Mouse (Mus musculus) neural tube, embryonic 10.5 days (tissue): ENCODE measurements at regions not wholly inside any gene's neighbourhood (a gene's known extent, or its start where the extent isn't known, plus 50 kb on each side); places are given as distances from the start of the nearest gene placed in this dataset.

Experiments used
- DNase-seq: peaks from one replicate; pipeline ENCODE4 v3.0.0-alpha.2; 2017; ENCODE audit warnings: low spot score; ENCODE audit errors: extremely low spot score

GRCm38 (mm10) chr8:6813816-6814215 is 1708.7 kb upstream of the Slc10a2 start:
- no peak for DNase-seq

DNA sequence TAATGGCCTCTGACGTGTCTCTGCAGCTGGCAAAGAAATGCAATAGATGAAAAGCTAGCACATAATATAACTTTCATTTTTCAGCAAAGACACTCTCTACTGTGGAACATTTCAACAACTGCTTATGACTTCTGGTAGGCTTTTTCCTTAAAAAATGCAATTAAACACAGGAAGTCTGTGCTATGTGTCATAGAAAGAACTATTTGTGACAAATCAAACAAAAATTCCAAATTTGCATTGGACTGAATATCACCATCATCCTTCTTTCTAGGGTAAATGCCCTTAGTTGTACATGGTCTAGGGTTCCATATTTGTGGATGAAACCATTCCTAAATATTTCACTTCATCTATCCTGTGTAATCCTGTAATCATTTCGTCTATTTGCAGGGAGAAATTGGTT is 1702.0 kb upstream of the Slc10a2 start:
- DNase-seq: no peak

DNA sequence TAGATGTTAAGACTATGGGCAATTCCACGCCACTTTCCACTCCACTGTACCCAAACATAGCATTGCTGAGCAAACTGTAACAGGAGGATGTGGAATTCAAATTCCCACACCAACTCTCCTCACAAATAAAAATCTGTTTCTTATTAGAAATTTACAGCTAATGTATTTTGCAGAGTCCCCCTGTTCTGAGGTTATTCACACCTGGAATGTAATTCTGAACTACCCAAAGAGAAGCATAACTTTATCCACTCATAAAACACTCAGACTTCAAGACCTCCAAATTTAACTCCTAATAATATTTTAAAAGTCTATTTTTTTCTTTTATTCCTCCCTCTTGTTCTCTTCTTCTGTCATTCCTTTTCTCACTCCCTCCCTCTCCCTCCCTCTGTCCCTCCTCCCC is 1698.0 kb upstream of the Slc10a2 start:
- DNase-seq: no peak

GRCm38 (mm10) chr8:6801076-6801475 is 1695.9 kb upstream of the Slc10a2 start:
- DNase-seq: no peak

GRCm38 (mm10) chr8:6789096-6789495 is 1683.9 kb upstream of the Slc10a2 start:
- DNase-seq: no peak

DNA sequence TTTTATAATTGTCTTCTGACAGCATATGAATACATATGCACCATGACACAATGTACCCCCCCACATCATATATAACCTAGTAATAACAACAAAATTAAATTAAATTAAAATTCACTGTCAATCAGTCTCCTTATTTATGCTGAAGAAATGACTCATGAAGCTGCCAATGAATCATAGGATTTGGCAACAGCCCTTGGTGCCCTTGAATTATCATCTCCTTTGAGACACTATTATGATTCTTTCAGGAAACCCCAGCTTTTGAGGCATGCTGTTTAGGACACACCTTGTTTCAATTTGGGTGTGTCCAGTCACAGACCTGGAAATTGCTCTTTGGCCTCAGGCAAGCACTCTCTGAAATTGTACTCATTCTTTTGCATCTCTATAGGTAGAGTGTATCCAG is 1675.8 kb upstream of the Slc10a2 start:
- no peak for DNase-seq

DNA sequence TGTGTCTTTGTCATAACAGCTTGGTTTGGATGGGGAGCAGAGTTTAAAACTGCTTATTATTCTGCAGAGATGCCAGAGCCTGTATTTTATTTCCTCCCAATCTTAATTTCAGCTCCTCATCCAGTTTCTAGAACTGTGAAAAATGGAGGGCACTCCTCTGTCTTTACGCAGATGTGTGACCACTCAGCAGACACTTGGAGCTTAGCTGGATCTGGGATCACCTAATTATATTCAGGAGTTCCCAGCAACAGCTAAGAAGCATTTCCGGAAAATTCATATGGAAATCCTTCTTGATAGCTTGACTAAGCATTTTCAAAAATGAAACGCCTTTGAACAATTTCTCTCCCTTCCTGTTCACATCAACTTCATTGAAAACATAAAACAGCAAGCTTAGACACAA is 1670.0 kb upstream of the Slc10a2 start:
- no peak for DNase-seq

- DNase-seq: no peak
These were observed 1624.4 kb upstream of the Slc10a2 start for GRCm38 (mm10) chr8:6729571-6729970.

DNA sequence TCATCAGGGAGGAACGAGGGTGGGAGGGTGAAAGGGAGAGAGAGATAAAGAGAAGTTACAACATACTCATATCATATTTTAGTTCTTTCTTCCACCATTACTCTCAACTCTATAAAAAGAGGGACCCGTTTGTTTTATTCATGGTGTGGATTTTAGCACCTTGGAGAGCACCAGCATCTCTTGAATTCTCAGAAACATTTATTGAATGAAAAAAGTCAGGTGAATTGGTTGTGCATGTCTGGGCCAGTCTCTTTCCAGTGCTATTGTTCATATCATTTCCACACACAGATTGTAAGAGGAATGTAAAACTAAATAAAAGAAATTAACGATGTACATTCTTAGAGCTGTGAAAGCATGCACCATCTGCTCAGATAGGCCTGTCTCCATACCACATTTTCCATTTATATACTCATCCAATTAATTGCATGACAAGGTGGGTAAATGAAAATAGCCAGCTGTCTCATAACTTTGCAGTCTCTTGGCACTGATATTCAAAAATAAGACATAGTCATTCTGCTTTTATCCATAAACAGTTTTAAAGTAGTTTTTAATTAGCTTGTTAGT is 1603.8 kb upstream of the Slc10a2 start:
- DNase-seq: no peak

DNA sequence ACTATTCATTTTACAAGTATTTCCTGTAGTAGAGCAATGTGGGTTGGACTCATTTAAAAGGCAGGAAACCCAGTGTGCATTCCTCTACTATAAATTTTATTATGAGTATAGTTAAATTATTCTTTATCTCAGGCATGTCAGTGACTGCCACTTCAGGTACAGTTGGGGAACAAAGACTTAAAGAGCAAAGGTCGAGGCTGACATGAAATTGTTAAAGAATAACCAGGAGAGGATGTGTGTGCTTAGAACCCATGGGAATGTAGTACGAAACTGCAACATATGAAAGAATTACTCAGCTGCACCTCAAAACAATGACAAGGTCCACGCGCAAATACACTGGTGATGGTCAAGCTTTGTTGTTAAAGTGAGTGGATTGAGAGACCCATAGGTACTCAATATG is 1583.4 kb upstream of the Slc10a2 start:
- no peak for DNase-seq

GRCm38 (mm10) chr8:6658860-6659259 is 1553.7 kb upstream of the Slc10a2 start:
- DNase-seq: no peak

DNA sequence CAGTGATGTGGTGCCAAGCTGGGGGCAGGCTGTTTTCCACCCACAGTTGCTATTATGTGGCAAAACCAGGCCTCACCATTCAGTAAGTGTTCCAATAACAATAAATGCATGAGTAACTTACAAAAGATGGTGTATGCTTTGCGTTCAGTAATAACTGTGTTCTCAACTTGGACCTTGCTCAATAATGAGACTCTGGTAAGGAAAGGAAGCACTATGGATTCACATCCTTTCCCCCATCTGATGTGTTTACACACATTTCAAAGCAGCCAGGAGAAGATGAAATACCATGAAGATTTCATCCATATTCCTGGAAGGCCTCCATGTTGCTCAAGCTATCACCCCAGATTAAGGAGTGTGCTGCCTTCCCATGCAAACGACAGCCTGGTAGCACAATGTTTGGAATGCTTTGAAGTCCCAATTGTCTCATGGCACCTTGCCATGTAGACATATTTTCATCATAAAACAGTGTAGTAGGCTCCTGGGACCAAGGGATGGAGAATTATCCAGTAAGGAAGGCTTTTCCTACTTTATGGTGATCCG is 1552.4 kb upstream of the Slc10a2 start:
- no peak for DNase-seq

- DNase-seq: no peak
These were observed 1547.0 kb upstream of the Slc10a2 start for GRCm38 (mm10) chr8:6652180-6652579.

GRCm38 (mm10) chr8:6648083-6648482 is 1542.9 kb upstream of the Slc10a2 start:
- no peak for DNase-seq

DNA sequence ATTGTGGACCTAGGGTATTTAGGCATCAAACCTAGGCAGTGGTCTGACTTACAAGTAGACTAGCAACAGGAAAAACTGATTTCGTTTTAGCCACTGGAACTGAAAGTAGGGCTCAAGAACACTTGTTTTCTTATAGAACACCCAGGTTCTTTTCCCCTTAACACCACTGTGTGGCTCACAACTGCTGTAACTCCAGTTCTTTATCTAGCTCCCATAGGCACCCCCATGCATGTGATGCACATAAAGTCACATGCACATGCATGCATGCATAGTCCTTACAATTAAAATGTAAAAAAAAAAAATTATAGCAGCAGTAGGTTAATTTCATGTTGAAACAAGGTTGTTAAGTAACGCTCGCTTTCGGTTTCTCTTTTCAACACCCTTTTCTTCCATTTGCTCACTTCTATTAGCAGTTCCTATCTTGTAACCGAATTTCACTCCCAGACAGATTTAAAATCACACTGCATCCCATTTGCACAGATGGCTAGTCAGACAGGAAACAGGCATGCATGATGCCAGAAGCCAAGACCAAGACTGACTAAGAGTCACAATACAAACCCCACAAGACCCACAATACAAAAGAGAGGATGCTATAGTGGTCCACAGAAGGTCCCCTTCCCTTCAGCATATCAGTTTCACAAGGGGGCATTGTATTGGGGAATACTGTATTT is 1540.3 kb upstream of the Slc10a2 start:
- DNase-seq: no peak

DNA sequence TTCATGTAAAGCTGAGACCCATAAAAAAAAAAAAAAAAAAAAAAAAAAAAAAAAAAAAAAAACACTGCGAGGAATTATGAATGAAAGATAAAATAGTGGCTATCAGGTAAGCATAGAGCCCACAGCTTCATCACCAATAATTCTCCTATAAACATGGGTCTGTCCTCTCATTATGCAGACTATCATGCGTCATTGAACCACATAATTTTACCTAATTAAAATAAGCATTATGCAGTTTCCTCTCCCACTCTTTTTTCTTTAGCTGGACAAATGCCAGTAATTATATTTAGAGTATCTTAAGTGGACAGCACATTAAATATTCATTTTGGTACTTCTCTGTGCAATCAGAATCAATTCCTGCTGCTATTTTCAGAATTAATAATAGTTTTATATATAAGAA is 1539.2 kb upstream of the Slc10a2 start:
- no peak for DNase-seq

DNA sequence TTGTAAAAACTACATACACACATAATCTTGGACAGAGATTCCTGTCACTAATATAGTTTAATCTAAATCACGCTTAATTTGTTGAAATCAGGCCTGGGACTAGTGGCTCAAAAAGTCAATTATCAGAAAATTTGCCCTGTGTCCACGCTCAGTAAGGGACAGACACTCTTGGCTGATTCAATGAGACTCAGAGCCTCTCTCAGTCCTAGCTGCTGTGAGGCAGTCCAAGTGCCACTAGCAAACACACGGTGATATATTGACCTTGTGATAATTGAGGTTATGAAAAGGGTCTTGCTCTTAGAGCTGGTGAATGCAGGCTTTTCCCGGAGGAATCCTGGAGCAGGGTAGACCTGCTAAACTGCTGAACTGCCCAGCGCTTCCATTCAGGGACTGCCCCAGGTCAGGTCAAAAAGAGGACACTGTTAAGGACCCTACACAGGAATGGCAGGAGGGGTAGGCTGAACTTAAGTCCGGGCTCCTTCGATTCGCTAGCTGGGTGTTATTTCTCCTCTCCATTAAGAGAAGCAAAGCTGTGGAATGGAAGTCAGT is 1521.9 kb upstream of the Slc10a2 start:
- DNase-seq: peak; percentile 22

DNA sequence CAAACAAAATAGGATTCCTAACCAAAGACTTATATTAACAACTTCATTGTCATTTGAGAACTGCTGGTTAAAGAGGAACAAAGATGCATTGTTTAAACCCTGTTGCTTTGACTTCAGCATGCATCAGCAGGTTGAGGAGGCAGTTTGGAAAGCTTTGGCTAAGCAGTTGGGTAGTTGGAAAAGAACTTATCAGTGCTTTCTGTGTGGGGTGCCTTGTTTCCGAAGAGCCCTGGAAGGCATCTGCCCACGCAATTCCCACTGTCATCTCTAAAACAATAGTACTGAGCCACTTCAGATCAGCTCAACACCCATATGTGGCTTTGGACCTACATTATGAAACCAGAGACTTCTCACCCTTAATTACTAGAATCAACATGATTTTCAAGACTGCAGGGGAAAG is 1503.7 kb upstream of the Slc10a2 start:
- no peak for DNase-seq

DNA sequence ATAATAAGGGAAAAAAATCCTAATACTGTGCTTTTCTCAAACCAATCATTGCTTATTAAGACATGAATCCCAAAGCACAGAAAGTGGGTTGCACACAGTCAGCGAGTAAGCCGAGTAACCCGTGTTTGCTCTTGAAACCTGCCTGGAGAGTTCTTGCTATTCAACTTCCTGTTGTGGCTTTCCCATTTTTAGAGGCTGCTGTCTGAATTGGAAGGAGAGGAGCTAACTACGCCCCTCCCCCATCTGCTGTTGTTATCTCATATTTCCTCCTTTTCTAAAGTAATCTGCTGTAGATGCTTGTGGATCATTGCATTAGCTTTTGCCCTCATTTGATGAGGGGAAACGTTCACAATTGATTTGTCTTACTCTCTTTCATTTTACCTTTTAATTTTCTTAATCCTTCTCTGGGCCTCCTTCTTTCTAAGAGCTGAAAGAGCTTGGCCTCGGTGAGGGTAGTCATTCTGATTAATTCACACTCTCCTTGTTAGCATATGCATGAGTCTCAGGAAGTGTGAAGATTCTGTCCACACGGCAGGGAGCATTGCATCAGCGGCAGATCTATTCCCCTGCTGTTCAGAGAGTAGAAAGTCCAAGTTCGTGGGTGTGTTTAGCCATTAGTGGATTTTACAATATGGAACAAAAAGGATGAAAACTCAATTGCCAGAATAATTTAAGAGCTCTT is 1501.8 kb upstream of the Slc10a2 start:
- peak; percentile 14 for DNase-seq

DNA sequence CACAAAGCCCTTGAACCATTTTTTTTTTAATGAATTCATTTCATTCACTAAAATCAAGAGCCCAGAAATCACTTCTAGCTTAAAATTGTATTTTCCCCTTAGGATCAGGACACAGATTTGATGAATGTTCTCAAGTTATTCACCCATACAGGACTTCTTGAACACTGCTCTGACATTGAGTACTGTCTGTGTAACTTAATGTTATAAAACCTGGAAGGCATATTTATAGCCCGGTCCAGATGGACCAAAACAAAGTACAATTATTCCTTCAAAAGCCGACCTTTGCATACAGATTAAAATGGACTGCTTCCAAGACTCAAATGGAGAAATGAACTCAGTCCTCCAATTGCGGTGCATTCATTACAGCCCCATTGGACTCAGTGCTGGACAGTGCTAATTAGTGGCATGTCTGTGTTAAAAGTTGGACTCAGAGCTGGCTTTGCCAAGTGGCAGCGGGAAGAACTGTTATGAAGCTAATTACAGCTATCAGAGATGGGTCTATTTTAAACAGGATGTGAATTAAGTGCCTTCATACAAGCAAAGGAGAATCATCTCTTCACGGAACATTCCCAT is 1499.2 kb upstream of the Slc10a2 start:
- DNase-seq: no peak

DNA sequence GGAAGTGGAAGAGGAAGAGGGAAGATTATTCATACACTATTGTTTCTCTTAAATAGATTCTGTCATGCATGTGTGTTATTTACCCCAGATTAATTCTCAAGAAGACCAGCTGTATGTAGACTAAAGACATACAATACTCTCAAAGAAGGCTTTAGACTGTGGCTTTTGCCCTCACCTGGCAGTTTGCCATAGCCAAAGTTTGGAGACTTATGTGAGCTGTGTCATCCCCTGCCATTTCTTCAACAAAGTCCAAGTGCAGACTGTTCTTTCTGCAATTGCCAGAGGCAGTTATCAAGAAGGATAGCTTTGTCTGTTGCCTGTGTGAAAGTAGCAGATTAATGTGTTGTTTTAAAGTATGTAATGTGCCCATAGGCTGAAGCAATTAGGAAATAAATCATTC is 1485.0 kb upstream of the Slc10a2 start:
- no peak for DNase-seq
